7 mouse cellular contexts compared by ENCODE assay signal in genomic region chr11:4703688-4704071, GRCm38 (mm10). TPM values are rescaled to one million over a fixed set of nuclear protein-coding genes. Genes with fewer than 3 reads are reported as not detected.
A peak's percentile ranks its signal among the peaks of the same experiment; 100 is the strongest.
DNase-seq lines count a peak whose midpoint lies in the region; ATAC-seq and TF ChIP-seq lines count a peak whose summit lies in the region.

No protein-coding gene starts in this region.

- TF ChIP-seq POLR2A in thymus, adult 2 months (IDR thresholded peaks at IDR 0.05; ENCODE audit: control insufficient read depth, extremely low read depth, insufficient read depth, low read length, poor library complexity): no peak

- H3K27me3 ChIP-seq in thymus, adult 2 months (ENCODE audit: control insufficient read depth, insufficient read depth, low read length): no peaks in the 10 kb centered on the region
- no peaks in the 10 kb centered on the region for H3K27me3 ChIP-seq in forebrain, embryonic 13.5 days
- H3K27me3 ChIP-seq in liver, embryonic 15.5 days: no peaks in the 10 kb centered on the region

- no peak for TF ChIP-seq CTCF in thymus, adult 2 months (IDR thresholded peaks at IDR 0.05; ENCODE audit: borderline replicate concordance, control insufficient read depth, extremely low read depth, insufficient read depth, low read length, poor library complexity)

- no peak overlapping the region for H3K27ac ChIP-seq in thymus, adult 2 months (ENCODE audit: control insufficient read depth, insufficient read depth, low read length)
- no peak overlapping the region for H3K27ac ChIP-seq in forebrain, embryonic 13.5 days
- H3K27ac ChIP-seq in liver, embryonic 15.5 days (replicated peaks): peak overlapping the region; percentile 74

- no peak for ATAC-seq in forebrain, embryonic 13.5 days
- no peak for ATAC-seq in liver, embryonic 15.5 days (ENCODE audit: insufficient read depth)

- H3K36me3 ChIP-seq in thymus, adult 2 months (ENCODE audit: control insufficient read depth, insufficient read depth, low read length): peaks cover 8% of the 10 kb centered on the region; the same call in 1 of the 2 replicates
- H3K36me3 ChIP-seq in forebrain, embryonic 13.5 days (ENCODE audit: poor library complexity, severe bottlenecking): peaks cover 27% of the 10 kb centered on the region
- peaks cover 20% of the 10 kb centered on the region for H3K36me3 ChIP-seq in liver, embryonic 15.5 days (replicated peaks)

- H3K4me1 ChIP-seq in thymus, adult 2 months (replicated peaks; ENCODE audit: control insufficient read depth, insufficient read depth, low read length): peaks cover 7% of the 10 kb centered on the region
- peaks cover 18% of the 10 kb centered on the region for H3K4me1 ChIP-seq in forebrain, embryonic 13.5 days
- peaks cover 34% of the 10 kb centered on the region for H3K4me1 ChIP-seq in liver, embryonic 15.5 days (replicated peaks)

- peak overlapping the region; percentile 87 for H3K4me3 ChIP-seq in thymus, adult 2 months (ENCODE audit: control insufficient read depth, insufficient read depth, low read length)
- H3K4me3 ChIP-seq in forebrain, embryonic 13.5 days: peak overlapping the region; percentile 89
- H3K4me3 ChIP-seq in liver, embryonic 15.5 days (replicated peaks): peak overlapping the region; percentile 72

- peak overlapping the region; percentile 84 for H3K9ac ChIP-seq in forebrain, embryonic 13.5 days
- peak overlapping the region; percentile 80 for H3K9ac ChIP-seq in liver, embryonic 15.5 days

- DNase-seq in thymus, adult 2 months: no peak
- no peak for DNase-seq in thymus, postnatal 4 days
- DNase-seq in right cerebral cortex, postnatal 25 days: no peak
- DNase-seq in thymus, postnatal 36 days: no peak
- no peak for DNase-seq in kidney, postnatal 36 days

- WGBS in thymus, adult 2 months: 4% methylated on average over 12 of the region's 12 CpGs
- 8% methylated on average over 12 of the region's 12 CpGs for WGBS in forebrain, embryonic 13.5 days
- 3% methylated on average over 12 of the region's 12 CpGs for WGBS in liver, embryonic 15.5 days (ENCODE audit: insufficient replicate concordance)

- H3K4me2 ChIP-seq in forebrain, embryonic 13.5 days: peak overlapping the region; percentile 91
- H3K4me2 ChIP-seq in liver, embryonic 15.5 days: peak overlapping the region; percentile 83

- no peaks in the 10 kb centered on the region for H3K9me3 ChIP-seq in forebrain, embryonic 13.5 days (replicated peaks)
- no peaks in the 10 kb centered on the region for H3K9me3 ChIP-seq in liver, embryonic 15.5 days (replicated peaks)

RNA-seq across cellular contexts. Expression of gene Uqcr10, which starts 0.5 kb away (rescaled TPM):
- polyA plus RNA-seq in thymus, adult 2 months (2012; rRNA removed): 662 and 850 TPM in 2 replicates
- 599 and 621 TPM in 2 replicates for polyA plus RNA-seq in forebrain, embryonic 13.5 days (2015; fragmentation: Nextera tagmentation; extraction: Ambion mirVana)
- 535 and 580 TPM in 2 replicates for polyA plus RNA-seq in liver, embryonic 15.5 days (2015; fragmentation: Nextera tagmentation; extraction: Ambion mirVana)

RNA-seq across cellular contexts. Expression of gene Zmat5, which starts 0.8 kb away (rescaled TPM):
- 66.0 and 73.8 TPM in 2 replicates for polyA plus RNA-seq in thymus, adult 2 months (2012; rRNA removed)
- 83.1 and 84.4 TPM in 2 replicates for polyA plus RNA-seq in forebrain, embryonic 13.5 days (2015; fragmentation: Nextera tagmentation; extraction: Ambion mirVana)
- 22.4 and 22.5 TPM in 2 replicates for polyA plus RNA-seq in liver, embryonic 15.5 days (2015; fragmentation: Nextera tagmentation; extraction: Ambion mirVana)

RNA-seq across cellular contexts. Expression of gene Cabp7, which starts 42.9 kb away (rescaled TPM):
- 0.11 and 0.19 TPM in 2 replicates for polyA plus RNA-seq in thymus, adult 2 months (2012; rRNA removed)
- 0.59 and 0.87 TPM in 2 replicates for polyA plus RNA-seq in forebrain, embryonic 13.5 days (2015; fragmentation: Nextera tagmentation; extraction: Ambion mirVana)
- polyA plus RNA-seq in liver, embryonic 15.5 days (2015; fragmentation: Nextera tagmentation; extraction: Ambion mirVana): 0.07 TPM in 1 of 2 replicates, not detected in the other
